Mouse (Mus musculus) embryonic facial prominence, embryonic 11.5 days (tissue): ENCODE data around the gene Kcnma1. TPM values are rescaled to one million over a fixed set of nuclear protein-coding genes. Genes with fewer than 3 reads are reported as not detected.

ENCODE experiments used
- ATAC-seq: fragments of 200-750 bp; cut with Nextera tagmentation; replicated peaks from 2 replicates; pipeline ENCODE4 v1.8.0; 2017; ENCODE audit warnings: low read depth; ENCODE audit not compliant: insufficient number of reproducible peaks, low FRiP score, low TSS enrichment
- DNase-seq: peaks from one replicate; pipeline ENCODE4 v3.0.0-alpha.2; 2015; ENCODE audit warnings: low spot score
- H3K27ac ChIP-seq: fragments of 300-500 bp; sonication (generic); replicated peaks from 2 replicates; pipeline ENCODE4 v1.5.1; 2014; ENCODE audit warnings: mild to moderate bottlenecking, low read depth, low read length, control low read depth
- H3K27me3 ChIP-seq: fragments of 300-500 bp; sonication (generic); 2 replicates; pipeline ENCODE4 v1.6.1; 2014; ENCODE audit warnings: mild to moderate bottlenecking, low read length, moderate library complexity, mixed read lengths; ENCODE audit not compliant: control insufficient read depth, insufficient read depth
- H3K36me3 ChIP-seq: fragments of 300-500 bp; sonication (generic); replicated peaks from 2 replicates; pipeline ENCODE4 v1.6.1; 2014; ENCODE audit warnings: low read depth, mild to moderate bottlenecking, low read length, moderate library complexity, mixed read lengths; ENCODE audit not compliant: control insufficient read depth, insufficient read depth
- H3K4me1 ChIP-seq: fragments of 300-500 bp; sonication (generic); 2 replicates; pipeline ENCODE4 v1.6.1; 2014; ENCODE audit warnings: low read length, mixed read lengths; ENCODE audit not compliant: control insufficient read depth, insufficient read depth
- H3K4me2 ChIP-seq: fragments of 300-500 bp; sonication (generic); 2 replicates; pipeline ENCODE4 v1.6.1; 2014; ENCODE audit warnings: low read depth, mild to moderate bottlenecking, control low read depth, low read length, moderate library complexity
- H3K4me3 ChIP-seq: fragments of 300-500 bp; sonication (generic); 2 replicates; pipeline ENCODE4 v1.5.1; 2014; ENCODE audit warnings: low read depth, low read length, control low read depth
- H3K9ac ChIP-seq: fragments of 300-500 bp; sonication (generic); replicated peaks from 2 replicates; pipeline ENCODE4 v1.6.1; 2014; ENCODE audit warnings: mild to moderate bottlenecking, control low read depth, low read length
- H3K9me3 ChIP-seq: fragments of 300-500 bp; sonication (generic); replicated peaks from 2 replicates; pipeline ENCODE4 v1.6.1; 2016; ENCODE audit warnings: mild to moderate bottlenecking, low read length, inconsistent platforms, mixed read lengths; ENCODE audit not compliant: control insufficient read depth
- WGBS: fragments of 180-500 bp; shearing (Covaris S2); extraction: QIAGEN DNeasy Blood & Tissue Kit; methylation state at CpG from one replicate; pipeline ENCODE4 v1.1.7; 2014; 5-methylcytosine and 5-hydroxymethylcytosine counted together
- polyA plus RNA-seq: library from polyadenylated mRNA; unstranded; fragments of >200 nt; fragmentation: Nextera tagmentation; extraction: Ambion mirVana; gene quantifications from 2 replicates; pipeline ENCODE4 v1.2.1, GENCODE M21; 2014

Gene Kcnma1
- polyA plus RNA-seq, 1 experiment from 2014 or later = 0.87 TPM

DNA sequence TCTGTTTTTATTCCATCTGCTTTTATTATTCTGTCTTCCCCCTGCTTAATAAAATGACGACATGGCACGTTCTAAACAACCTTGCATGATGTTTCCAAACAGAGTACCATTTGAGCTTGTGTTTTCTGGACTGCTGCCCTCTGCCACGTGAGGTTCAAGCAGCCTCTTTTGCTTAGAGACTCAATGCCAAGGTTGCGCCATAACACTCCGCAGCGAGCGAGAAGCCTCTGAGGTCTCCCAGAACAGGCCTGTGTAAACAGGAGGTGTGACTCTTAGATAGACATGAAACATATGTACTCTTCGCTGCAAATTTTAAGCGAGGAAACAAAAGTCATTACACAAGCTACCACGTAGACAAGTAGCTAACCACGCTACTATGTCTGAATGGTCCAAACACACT lies 55.2 kb downstream of the Kcnma1 start:
- Histone ChIP-seq H3K4me3 (no peak overlapping the region), H3K9me3 (no peaks in the 10 kb centered on the region), H3K27me3 (no peaks in the 10 kb centered on the region), H3K4me1 (no peaks in the 10 kb centered on the region), H3K9ac (no peak overlapping the region), H3K27ac (no peak overlapping the region), H3K4me2 (no peak overlapping the region), H3K36me3 (no peaks in the 10 kb centered on the region)
- 86% methylated on average over 11 of the region's 11 CpGs for WGBS
- ATAC-seq (no peak), DNase-seq (no peak)

DNA sequence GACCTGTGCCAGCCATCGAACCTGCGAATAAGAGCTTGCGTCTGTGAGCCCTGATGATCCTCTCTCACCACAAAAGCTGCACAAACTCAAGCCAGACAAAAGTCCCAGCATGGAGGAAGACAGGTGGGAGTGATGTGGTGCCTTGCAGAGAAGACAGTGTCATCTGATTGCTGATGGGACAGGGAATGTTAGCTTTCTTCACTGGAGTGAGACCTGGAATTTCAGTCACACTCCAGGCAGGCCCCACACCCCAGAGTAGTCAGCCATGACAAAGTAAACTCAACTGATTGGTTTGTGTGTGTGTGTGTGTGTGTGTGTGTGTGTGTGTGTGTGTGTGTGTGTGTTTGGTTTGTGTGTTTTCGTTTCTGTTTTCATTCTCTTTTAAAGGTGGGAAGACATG lies 57.0 kb downstream of the Kcnma1 start:
- DNase-seq = no peak
- Histone ChIP-seq H3K36me3 (no peaks in the 10 kb centered on the region), H3K9me3 (no peaks in the 10 kb centered on the region), H3K4me1 (no peaks in the 10 kb centered on the region), H3K27me3 (no peaks in the 10 kb centered on the region), H3K4me2 (no peak overlapping the region), H3K27ac (no peak overlapping the region), H3K9ac (no peak overlapping the region), H3K4me3 (no peak overlapping the region)
- WGBS = 81% methylated on average over 4 of the region's 4 CpGs
- ATAC-seq = no peak

DNA sequence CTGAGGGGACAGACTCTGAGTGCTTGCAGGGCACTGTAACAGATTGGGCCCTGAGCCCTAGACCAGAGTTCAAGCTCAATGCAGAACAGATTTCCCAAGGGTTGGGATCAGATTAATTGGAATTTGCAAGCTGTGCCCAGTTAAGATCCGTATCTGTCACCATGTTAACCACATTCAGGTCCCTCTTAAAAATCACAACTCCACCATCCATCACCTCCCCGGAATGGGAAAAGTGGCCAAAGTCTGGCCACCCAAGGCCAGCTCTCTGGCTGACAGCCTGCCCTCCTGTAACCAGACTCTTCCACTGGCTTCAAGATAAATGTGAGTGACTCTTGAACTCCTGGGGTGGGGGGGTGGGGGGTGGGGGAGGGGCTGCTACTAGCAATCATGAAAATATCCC lies 70.4 kb downstream of the Kcnma1 start:
- H3K4me2 ChIP-seq = no peak overlapping the region
- H3K27ac ChIP-seq = no peak overlapping the region
- no peak overlapping the region for H3K9ac ChIP-seq
- DNase-seq = no peak
- H3K27me3 ChIP-seq = no peaks in the 10 kb centered on the region
- ATAC-seq = no peak
- H3K36me3 ChIP-seq = no peaks in the 10 kb centered on the region
- H3K4me1 ChIP-seq = no peaks in the 10 kb centered on the region
- H3K9me3 ChIP-seq = no peaks in the 10 kb centered on the region
- 61% methylated on average over 2 of the region's 2 CpGs for WGBS
- no peak overlapping the region for H3K4me3 ChIP-seq

DNA sequence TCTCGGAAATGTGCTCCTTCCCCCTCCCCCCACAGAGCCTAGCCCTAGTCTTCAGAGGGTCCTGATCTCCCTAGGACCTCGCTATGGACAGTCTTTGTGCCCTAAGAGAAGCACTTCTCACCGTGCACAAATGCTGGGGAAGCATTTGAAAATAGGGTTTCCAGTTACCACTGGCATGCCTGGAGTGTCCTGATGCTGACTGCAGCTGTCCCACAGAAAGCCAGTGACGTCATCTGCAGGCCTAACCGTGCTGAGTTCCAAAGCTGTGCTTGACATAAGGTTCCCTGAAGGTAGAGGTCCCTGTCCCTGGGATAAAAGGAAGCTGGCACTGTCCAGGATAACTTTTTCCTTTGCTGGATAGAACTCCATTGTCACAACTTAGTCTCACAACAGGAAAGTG lies 71.1 kb downstream of the Kcnma1 start:
- Histone ChIP-seq H3K27me3 (no peaks in the 10 kb centered on the region), H3K4me3 (no peak overlapping the region), H3K4me2 (no peak overlapping the region), H3K9me3 (no peaks in the 10 kb centered on the region), H3K4me1 (no peaks in the 10 kb centered on the region), H3K9ac (no peak overlapping the region), H3K36me3 (no peaks in the 10 kb centered on the region), H3K27ac (no peak overlapping the region)
- DNase-seq (peak; percentile 18), ATAC-seq (no peak)
- WGBS = 45% methylated on average over 5 of the region's 5 CpGs

DNA sequence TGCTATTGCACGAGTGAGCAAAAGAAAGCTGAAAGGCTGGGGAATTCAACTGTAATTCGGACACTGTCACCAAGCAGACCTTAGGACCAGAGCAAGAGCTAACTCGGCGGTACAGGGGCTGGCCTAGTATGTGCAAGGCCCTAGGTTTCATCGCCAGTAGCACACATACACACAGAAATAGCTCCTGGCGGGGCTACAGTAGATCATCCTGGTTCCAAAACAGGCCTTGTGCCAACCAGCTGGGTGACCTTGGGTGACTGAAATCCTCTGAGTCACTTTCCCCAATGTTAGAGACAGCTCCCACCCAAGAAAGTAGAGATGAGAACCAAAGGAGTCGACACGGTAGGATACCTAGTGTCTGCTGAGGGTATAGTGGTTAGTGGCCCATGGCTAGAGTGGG lies 72.2 kb downstream of the Kcnma1 start:
- Histone ChIP-seq H3K4me2 (no peak overlapping the region), H3K27ac (no peak overlapping the region), H3K9ac (no peak overlapping the region), H3K9me3 (no peaks in the 10 kb centered on the region), H3K4me1 (no peaks in the 10 kb centered on the region), H3K4me3 (no peak overlapping the region), H3K36me3 (no peaks in the 10 kb centered on the region), H3K27me3 (no peaks in the 10 kb centered on the region)
- 86% methylated on average over 8 of the region's 8 CpGs for WGBS
- DNase-seq (no peak), ATAC-seq (no peak)

DNA sequence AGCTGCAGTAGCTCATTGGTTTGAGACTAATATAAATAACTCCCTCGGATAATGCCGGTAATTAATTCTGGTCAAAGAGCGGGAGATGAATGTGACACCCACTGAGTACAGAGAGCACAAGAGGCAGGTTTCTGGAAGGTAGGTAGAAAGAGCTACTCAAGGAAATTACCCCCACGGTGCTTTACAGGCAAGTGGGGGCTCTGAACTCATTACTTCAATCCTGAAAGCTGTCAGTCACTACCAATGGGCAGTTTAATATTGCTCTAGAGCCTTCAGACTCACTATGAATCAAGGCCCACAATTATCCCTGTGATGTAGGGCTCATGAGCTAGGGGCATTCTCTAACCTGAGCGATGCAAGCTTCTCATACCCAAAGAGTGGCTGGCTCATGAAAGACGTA lies 79.3 kb downstream of the Kcnma1 start:
- Histone ChIP-seq H3K27ac (no peak overlapping the region), H3K9ac (no peak overlapping the region), H3K4me1 (no peaks in the 10 kb centered on the region), H3K36me3 (no peaks in the 10 kb centered on the region), H3K27me3 (no peaks in the 10 kb centered on the region), H3K4me3 (no peak overlapping the region), H3K9me3 (no peaks in the 10 kb centered on the region), H3K4me2 (no peak overlapping the region)
- no peak for ATAC-seq
- 84% methylated on average over 6 of the region's 6 CpGs for WGBS
- DNase-seq = no peak

DNA sequence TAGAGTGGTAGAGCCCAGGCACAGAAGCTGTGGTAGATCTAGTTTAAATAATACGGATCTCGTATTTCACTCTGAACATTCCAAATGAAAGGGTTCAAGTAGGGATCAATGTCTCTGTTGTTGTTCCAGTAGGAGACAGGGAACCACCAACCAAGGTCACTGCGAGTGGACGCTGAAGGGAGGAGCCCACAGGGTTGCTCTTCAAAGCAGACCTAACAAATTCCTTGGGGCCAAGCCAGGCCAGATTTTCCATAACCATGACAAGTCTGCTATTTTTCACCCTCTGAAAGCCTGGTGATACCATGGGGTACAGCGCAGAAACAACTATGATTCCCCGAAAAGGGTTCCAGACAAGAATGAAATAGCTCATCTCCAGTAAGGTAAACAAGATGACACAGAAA lies 82.6 kb downstream of the Kcnma1 start:
- no peaks in the 10 kb centered on the region for H3K4me1 ChIP-seq
- H3K4me2 ChIP-seq = no peak overlapping the region
- ATAC-seq (no peak), DNase-seq (no peak)
- no peaks in the 10 kb centered on the region for H3K9me3 ChIP-seq
- H3K36me3 ChIP-seq = no peaks in the 10 kb centered on the region
- H3K27me3 ChIP-seq = no peaks in the 10 kb centered on the region
- H3K9ac ChIP-seq = no peak overlapping the region
- no peak overlapping the region for H3K27ac ChIP-seq
- WGBS = 71% methylated on average over 6 of the region's 6 CpGs
- H3K4me3 ChIP-seq = no peak overlapping the region

DNA sequence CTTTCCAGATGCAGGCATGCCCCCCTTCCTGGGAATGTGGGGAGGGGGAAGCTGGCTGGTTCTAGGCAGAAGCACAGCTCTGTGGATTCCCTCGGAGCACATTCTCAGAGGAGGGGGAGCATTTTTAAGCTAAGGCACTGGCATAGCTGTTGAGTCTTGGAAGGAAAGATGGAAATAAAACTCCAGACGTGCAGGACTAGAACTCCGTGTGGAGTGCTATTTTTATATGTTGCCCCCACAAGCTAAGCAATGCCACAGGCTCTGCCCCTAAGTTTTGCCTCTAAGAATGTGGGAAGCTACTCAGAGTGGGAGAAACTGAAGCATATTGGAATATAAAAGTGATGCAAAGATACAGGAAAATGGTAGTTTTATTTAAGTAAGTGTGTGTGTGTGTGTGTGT lies 85.1 kb downstream of the Kcnma1 start:
- H3K9me3 ChIP-seq = no peaks in the 10 kb centered on the region
- H3K4me3 ChIP-seq = no peak overlapping the region
- 75% methylated on average over 3 of the region's 3 CpGs for WGBS
- H3K9ac ChIP-seq = no peak overlapping the region
- ATAC-seq = no peak
- DNase-seq = no peak
- H3K4me2 ChIP-seq = no peak overlapping the region
- no peaks in the 10 kb centered on the region for H3K27me3 ChIP-seq
- H3K36me3 ChIP-seq = no peaks in the 10 kb centered on the region
- H3K27ac ChIP-seq = no peak overlapping the region
- H3K4me1 ChIP-seq = no peaks in the 10 kb centered on the region

DNA sequence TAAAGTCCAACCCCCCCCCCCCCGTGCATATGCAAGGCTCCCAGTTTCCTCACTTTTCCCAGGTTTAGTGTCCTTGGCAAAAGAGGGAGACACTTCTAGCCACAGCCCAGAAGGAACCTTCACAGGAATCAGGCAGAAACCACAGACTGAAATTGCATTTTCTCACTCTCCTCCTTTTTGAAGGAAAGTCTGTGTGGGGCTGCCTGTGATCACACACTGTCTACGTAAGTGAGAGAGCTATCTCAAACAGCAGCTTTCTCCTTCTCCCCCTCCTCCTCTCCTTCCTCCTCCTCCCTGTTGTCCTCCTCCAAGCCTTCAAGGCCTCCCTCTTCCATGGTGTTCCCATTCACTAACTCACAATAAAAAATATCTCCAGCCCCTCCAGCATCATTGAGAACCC lies 90.9 kb downstream of the Kcnma1 start:
- WGBS = 65% methylated on average over 2 of the region's 2 CpGs
- no peaks in the 10 kb centered on the region for H3K4me1 ChIP-seq

More for the DNA sequence above, 90.9 kb downstream of the Kcnma1 start:
- no peaks in the 10 kb centered on the region for H3K9me3 ChIP-seq
- no peaks in the 10 kb centered on the region for H3K36me3 ChIP-seq
- DNase-seq (no peak), ATAC-seq (no peak)
- H3K27ac ChIP-seq = no peak overlapping the region
- no peak overlapping the region for H3K4me2 ChIP-seq
- no peak overlapping the region for H3K4me3 ChIP-seq
- H3K9ac ChIP-seq = no peak overlapping the region
- H3K27me3 ChIP-seq = no peaks in the 10 kb centered on the region
